Mouse (Mus musculus): ENCODE measurements at regions not wholly inside any gene's neighbourhood (a gene's known extent, or its start where the extent isn't known, plus 50 kb on each side); places are given as distances from the start of the nearest gene placed in this dataset.

DNA sequence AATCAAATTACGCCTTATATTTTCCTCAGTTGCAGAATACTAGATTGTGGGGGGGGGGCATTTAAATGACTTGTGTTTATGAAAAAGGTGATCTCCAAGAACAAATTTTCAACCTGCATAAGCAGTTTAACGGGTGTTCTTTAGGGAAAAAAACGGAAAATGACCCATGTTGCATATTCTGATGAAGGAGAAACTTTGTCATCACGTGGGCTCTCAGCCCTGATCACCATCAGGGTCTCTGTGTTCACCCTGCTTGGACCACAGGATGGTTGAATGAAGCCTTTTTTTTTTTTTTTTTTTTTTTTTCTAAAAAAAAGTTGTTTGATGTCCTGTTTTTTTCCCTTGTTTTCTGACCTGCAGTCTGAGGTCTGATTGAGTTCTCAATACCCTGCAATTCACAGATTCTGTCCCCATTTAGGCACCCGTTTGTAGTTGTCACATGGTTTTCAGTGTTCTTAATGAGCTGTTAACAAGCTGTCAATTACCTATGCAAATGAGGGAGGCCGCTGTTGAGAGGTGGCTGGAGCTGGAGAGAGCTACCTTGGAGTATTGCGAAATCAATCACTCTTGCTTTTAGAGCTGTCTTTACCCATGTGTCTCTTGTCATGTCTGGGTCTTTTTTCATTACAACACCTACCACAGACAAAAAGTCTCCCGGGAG, 525.7 kb downstream of the Vrk1 start:
- H3K27ac ChIP-seq (ENCODE audit: insufficient read depth, low read length), result no peak overlapping the region
- WGBS, result 40% methylated on average over 8 of the region's 8 CpGs
- no peak for TF ChIP-seq POLR2A (IDR thresholded peaks at IDR 0.05; ENCODE audit: borderline replicate concordance, insufficient read depth, low read length)
- TF ChIP-seq CTCF (IDR thresholded peaks at IDR 0.05; ENCODE audit: borderline replicate concordance, insufficient read depth, low read depth, low read length), result no peak
- H3K4me3 ChIP-seq (replicated peaks; ENCODE audit: insufficient read depth, low read depth, low read length), result no peak overlapping the region
- no peak for DNase-seq
- H3K4me1 ChIP-seq (ENCODE audit: control insufficient read depth, insufficient read depth, low read length), result no peaks in the 10 kb centered on the region
- no peaks in the 10 kb centered on the region for H3K27me3 ChIP-seq (ENCODE audit: control insufficient read depth, insufficient read depth, low read length)

DNA sequence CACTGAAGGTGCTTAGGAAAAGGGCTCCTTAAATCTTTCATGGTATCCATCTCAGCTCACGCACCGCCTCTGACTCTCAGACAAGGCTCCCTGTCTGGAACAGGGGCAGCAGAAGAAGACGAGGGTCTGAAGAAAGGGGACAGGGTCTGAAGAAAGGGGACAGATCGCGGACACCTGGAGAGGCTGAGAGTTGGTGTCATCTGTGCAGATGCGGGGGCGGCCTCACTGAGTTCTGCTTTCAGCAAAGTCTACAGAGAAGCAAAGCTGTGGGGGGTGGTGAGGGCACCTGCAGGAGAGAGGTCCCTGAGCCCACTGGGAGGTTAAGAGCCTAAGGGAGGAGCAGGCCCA, 526.2 kb downstream of the Vrk1 start:
- H3K27me3 ChIP-seq (ENCODE audit: control insufficient read depth, insufficient read depth, low read length), result no peaks in the 10 kb centered on the region
- H3K4me3 ChIP-seq (replicated peaks; ENCODE audit: insufficient read depth, low read depth, low read length), result no peak overlapping the region
- TF ChIP-seq CTCF (IDR thresholded peaks at IDR 0.05; ENCODE audit: borderline replicate concordance, insufficient read depth, low read depth, low read length), result no peak
- TF ChIP-seq POLR2A (IDR thresholded peaks at IDR 0.05; ENCODE audit: borderline replicate concordance, insufficient read depth, low read length), result no peak
- H3K27ac ChIP-seq (ENCODE audit: insufficient read depth, low read length), result no peak overlapping the region
- DNase-seq, result no peak
- 26% methylated on average over 7 of the region's 7 CpGs for WGBS
- H3K4me1 ChIP-seq (ENCODE audit: control insufficient read depth, insufficient read depth, low read length), result no peaks in the 10 kb centered on the region

DNA sequence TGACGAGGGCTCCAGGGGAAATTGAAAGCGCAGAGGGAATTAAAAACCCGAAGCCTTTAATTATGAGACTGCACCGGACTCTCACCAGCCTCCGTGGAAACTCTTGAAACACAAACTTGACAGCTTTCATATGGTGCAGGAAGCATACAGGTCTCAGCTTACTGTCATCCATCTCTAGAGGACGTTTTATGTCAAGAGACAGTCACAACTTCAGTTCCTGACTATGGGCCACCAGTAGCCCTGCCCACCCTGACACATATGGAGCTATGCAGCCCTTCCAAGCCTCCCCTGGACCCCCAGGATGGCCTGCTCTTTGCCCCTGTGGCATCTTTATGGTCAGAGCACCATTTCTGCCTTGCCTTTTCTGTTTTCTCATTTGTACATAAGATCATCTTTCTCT, 530.0 kb downstream of the Vrk1 start:
- no peak for DNase-seq
- 77% methylated on average over 6 of the region's 6 CpGs for WGBS
- Histone ChIP-seq H3K4me3 (replicated peaks; ENCODE audit: insufficient read depth, low read depth, low read length) (no peak overlapping the region), H3K27ac (ENCODE audit: insufficient read depth, low read length) (no peak overlapping the region), H3K27me3 (ENCODE audit: control insufficient read depth, insufficient read depth, low read length) (no peaks in the 10 kb centered on the region), H3K4me1 (ENCODE audit: control insufficient read depth, insufficient read depth, low read length) (no peaks in the 10 kb centered on the region)
- TF ChIP-seq CTCF (IDR thresholded peaks at IDR 0.05; ENCODE audit: borderline replicate concordance, insufficient read depth, low read depth, low read length) (no peak), POLR2A (IDR thresholded peaks at IDR 0.05; ENCODE audit: borderline replicate concordance, insufficient read depth, low read length) (no peak)

DNA sequence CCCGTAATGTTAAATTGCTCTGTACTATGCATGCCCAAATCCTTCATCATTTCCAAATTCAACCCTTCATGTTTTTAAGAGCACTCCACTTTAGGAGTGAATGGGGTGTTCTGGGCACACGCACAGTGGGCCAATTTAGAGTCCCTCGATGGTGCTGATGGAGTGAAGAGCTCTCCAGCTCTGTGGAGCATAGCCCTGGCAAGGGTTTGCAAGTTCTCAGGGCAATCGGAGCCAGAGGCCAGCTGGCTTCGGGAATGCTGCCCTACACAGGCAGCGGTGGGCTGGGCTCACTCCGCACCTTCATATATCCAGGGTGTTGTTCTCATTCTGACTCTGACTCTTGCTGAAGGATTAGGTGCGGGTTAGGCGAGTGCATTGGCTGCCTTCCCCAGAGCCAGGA, 549.5 kb downstream of the Vrk1 start:
- H3K4me1 ChIP-seq (ENCODE audit: control insufficient read depth, insufficient read depth, low read length), result no peaks in the 10 kb centered on the region
- WGBS, result 29% methylated on average over 9 of the region's 9 CpGs
- no peak overlapping the region for H3K4me3 ChIP-seq (replicated peaks; ENCODE audit: insufficient read depth, low read depth, low read length)
- no peak overlapping the region for H3K27ac ChIP-seq (ENCODE audit: insufficient read depth, low read length)
- no peak for TF ChIP-seq POLR2A (IDR thresholded peaks at IDR 0.05; ENCODE audit: borderline replicate concordance, insufficient read depth, low read length)
- no peak for TF ChIP-seq CTCF (IDR thresholded peaks at IDR 0.05; ENCODE audit: borderline replicate concordance, insufficient read depth, low read depth, low read length)
- no peaks in the 10 kb centered on the region for H3K27me3 ChIP-seq (ENCODE audit: control insufficient read depth, insufficient read depth, low read length)
- DNase-seq, result no peak

DNA sequence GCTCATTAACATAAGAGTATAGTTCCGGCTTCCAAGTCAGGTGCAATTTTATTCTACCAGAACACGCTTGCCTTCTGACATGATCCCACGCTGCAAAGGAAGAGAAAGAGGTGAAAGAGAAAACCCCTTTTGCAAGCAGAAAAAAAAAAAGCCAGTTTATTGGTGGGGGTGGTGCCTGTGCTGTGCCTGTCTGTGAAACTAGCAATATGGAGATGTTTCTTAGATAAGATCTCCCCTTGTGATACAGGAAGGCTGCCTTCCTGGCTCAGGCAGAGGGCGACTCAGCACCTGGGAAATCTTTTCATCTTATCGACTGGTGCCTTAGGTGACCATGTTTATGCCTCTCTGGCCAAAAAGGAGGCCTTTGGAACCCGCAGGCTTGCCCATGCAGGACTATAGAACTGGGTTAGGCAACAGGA, 555.2 kb downstream of the Vrk1 start:
- no peak for DNase-seq
- TF ChIP-seq POLR2A (IDR thresholded peaks at IDR 0.05; ENCODE audit: borderline replicate concordance, insufficient read depth, low read length) (no peak), CTCF (IDR thresholded peaks at IDR 0.05; ENCODE audit: borderline replicate concordance, insufficient read depth, low read depth, low read length) (no peak)
- peaks cover 11% of the 10 kb centered on the region for H3K4me1 ChIP-seq (ENCODE audit: control insufficient read depth, insufficient read depth, low read length)
- 56% methylated on average over 6 of the region's 6 CpGs for WGBS
- H3K27ac ChIP-seq (ENCODE audit: insufficient read depth, low read length), result no peak overlapping the region
- no peaks in the 10 kb centered on the region for H3K27me3 ChIP-seq (ENCODE audit: control insufficient read depth, insufficient read depth, low read length)
- no peak overlapping the region for H3K4me3 ChIP-seq (replicated peaks; ENCODE audit: insufficient read depth, low read depth, low read length)

DNA sequence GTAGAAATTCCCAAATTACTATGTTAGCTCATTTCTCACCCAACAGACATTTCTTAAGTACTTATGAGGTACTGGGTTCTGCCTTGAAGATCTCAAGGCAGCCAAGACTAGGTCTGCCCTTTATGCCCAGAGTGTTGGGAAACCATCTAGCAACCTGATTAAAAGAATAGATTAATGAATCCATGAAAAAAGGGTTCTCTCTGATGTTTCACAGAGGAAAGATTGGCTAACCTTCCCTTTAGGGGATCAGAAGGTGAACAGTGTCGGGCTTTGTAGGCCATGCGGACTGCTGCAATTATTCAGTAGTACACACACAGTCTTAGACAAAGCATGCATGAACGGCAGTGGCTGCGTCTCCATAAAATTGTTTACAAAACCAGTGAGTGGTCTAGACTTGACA, 556.3 kb downstream of the Vrk1 start:
- peaks cover 11% of the 10 kb centered on the region for H3K4me1 ChIP-seq (ENCODE audit: control insufficient read depth, insufficient read depth, low read length)
- DNase-seq, result no peak
- no peak overlapping the region for H3K4me3 ChIP-seq (replicated peaks; ENCODE audit: insufficient read depth, low read depth, low read length)
- no peak for TF ChIP-seq POLR2A (IDR thresholded peaks at IDR 0.05; ENCODE audit: borderline replicate concordance, insufficient read depth, low read length)
- no peaks in the 10 kb centered on the region for H3K27me3 ChIP-seq (ENCODE audit: control insufficient read depth, insufficient read depth, low read length)
- WGBS, result 97% methylated on average over 4 of the region's 4 CpGs
- no peak overlapping the region for H3K27ac ChIP-seq (ENCODE audit: insufficient read depth, low read length)

DNA sequence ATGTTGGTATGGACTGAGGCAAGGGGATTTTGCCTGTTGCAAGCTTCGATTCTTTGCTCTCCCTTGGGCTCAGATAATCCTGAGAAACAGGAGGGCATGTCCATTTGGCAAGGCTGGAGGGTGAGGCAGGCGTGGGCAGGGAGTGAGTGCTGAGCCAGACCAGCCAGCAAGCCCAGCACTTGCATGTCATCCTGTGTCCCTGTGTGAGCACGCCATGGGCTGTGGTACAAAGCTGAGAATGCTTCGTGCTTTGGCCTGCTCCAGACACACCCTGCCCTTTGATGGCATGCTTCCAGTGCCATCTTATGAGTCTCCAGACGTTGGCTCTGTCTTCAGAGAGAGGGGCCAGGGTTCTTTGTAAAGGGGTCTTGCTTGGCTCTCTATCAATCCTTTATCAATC, 557.1 kb downstream of the Vrk1 start:
- Histone ChIP-seq H3K27me3 (ENCODE audit: control insufficient read depth, insufficient read depth, low read length) (no peaks in the 10 kb centered on the region), H3K27ac (ENCODE audit: insufficient read depth, low read length) (no peak overlapping the region), H3K4me3 (replicated peaks; ENCODE audit: insufficient read depth, low read depth, low read length) (no peak overlapping the region), H3K4me1 (ENCODE audit: control insufficient read depth, insufficient read depth, low read length) (peaks cover 11% of the 10 kb centered on the region)
- peak in 1 of 2 experiments; percentile 11 for DNase-seq
- TF ChIP-seq POLR2A (IDR thresholded peaks at IDR 0.05; ENCODE audit: borderline replicate concordance, insufficient read depth, low read length) (no peak), CTCF (IDR thresholded peaks at IDR 0.05; ENCODE audit: borderline replicate concordance, insufficient read depth, low read depth, low read length) (no peak)
- WGBS, result 41% methylated on average over 5 of the region's 5 CpGs

DNA sequence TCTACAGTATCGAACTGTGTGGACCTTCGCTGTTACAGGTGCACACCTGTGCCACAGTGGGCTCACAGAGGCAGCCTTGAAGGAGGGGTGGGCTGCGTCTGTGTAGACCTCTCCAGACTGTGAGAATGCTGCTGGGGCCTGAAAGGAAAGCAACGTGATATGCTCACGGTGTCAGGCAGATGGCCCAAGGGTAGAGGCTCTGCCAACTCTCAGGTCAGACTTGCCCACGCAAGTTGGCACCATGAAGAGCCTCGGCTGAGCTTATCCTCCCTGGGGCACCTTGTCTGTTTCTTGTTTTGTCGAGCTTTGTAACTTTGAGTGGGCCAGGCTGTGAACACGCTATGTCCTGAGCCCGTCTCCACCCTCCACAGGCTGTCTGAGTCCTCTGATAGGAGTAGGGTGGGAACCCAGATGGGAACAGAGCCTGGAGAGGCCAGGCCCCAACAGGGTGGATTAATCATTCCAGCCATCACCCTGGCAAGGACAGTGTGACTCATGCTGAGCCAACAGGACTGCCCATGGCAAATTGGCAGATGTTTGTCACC, 558.6 kb downstream of the Vrk1 start:
- H3K27ac ChIP-seq (ENCODE audit: insufficient read depth, low read length), result no peak overlapping the region
- 28% methylated on average over 10 of the region's 10 CpGs for WGBS
- H3K27me3 ChIP-seq (ENCODE audit: control insufficient read depth, insufficient read depth, low read length), result no peaks in the 10 kb centered on the region
- no peak for TF ChIP-seq POLR2A (IDR thresholded peaks at IDR 0.05; ENCODE audit: borderline replicate concordance, insufficient read depth, low read length)
- no peak for TF ChIP-seq CTCF (IDR thresholded peaks at IDR 0.05; ENCODE audit: borderline replicate concordance, insufficient read depth, low read depth, low read length)
- H3K4me1 ChIP-seq (ENCODE audit: control insufficient read depth, insufficient read depth, low read length), result peaks cover 11% of the 10 kb centered on the region
- peak; percentile 15 to 41 for DNase-seq
- H3K4me3 ChIP-seq (replicated peaks; ENCODE audit: insufficient read depth, low read depth, low read length), result no peak overlapping the region

Data from cerebellum, adult 2 months (tissue).